Mouse (Mus musculus): ENCODE results near the gene Ap1b1.

DNA sequence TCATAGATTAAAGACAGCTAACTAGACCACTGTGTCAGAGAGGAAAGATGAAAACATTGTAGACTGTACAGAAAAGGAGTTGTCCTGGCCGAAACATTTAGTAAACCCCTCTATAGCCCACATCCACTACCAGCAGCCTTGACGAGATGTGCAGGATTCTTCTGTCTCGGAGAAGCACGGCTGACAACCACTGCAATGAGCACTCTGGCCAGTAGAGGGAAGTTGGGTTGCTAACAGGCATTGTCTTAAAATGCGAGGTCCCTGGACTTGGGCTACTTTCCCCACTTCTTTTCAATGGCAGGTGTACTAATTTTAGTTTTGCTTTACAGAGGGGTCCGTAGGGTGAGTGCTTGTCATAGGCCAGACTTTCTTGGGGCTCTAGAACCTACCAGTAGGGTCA is 30.9 kb downstream of the Ap1b1 start:
- TF ChIP-seq GATA2 (IDR thresholded peaks at IDR 0.05; ENCODE audit: borderline replicate concordance, low read depth, low read length) (no peak), CTCF (IDR thresholded peaks at IDR 0.05; ENCODE audit: low read depth, low read length) (peak; percentile 47; the same call in 1 of the 2 replicates), GATA1 (IDR thresholded peaks at IDR 0.05; ENCODE audit: borderline replicate concordance, low read length) (no peak)
